Mouse (Mus musculus) hindbrain, embryonic 12.5 days (tissue): Measurements from ENCODE around the gene H2-M10.4. TPM values are rescaled to one million over a fixed set of nuclear protein-coding genes. Genes with fewer than 3 reads are reported as not detected.
"Not testable (repeated sequence)": the region's sequence is repeated elsewhere in the genome, so short reads cannot be mapped to it uniquely, and the experiment has no call there.

Experiments
- ATAC-seq: fragments of 200-750 bp; cut with Nextera tagmentation; 2 replicates; pipeline ENCODE4 v1.8.0; 2017; ENCODE audit warnings: moderate TSS enrichment; ENCODE audit not compliant: low FRiP score
- H3K27ac ChIP-seq: fragments of 300-500 bp; sonication (generic); 2 replicates; pipeline ENCODE4 v1.5.1; 2016; ENCODE audit warnings: mild to moderate bottlenecking
- H3K27me3 ChIP-seq: fragments of 300-500 bp; sonication (generic); 2 replicates; pipeline ENCODE4 v1.6.1; 2016; ENCODE audit warnings: mild to moderate bottlenecking
- H3K36me3 ChIP-seq: fragments of 300-500 bp; sonication (generic); 2 replicates; pipeline ENCODE4 v1.6.1; 2016; ENCODE audit warnings: mild to moderate bottlenecking
- H3K4me1 ChIP-seq: fragments of 300-500 bp; sonication (generic); 2 replicates; pipeline ENCODE4 v1.6.1; 2016
- H3K4me2 ChIP-seq: fragments of 300-500 bp; sonication (generic); replicated peaks from 2 replicates; pipeline ENCODE4 v1.6.1; 2016; ENCODE audit warnings: mild to moderate bottlenecking
- H3K4me3 ChIP-seq: fragments of 300-500 bp; sonication (generic); 2 replicates; pipeline ENCODE4 v1.5.1; 2016; ENCODE audit warnings: mild to moderate bottlenecking
- H3K9ac ChIP-seq: fragments of 300-500 bp; sonication (generic); 2 replicates; pipeline ENCODE4 v1.6.1; 2016; ENCODE audit warnings: mild to moderate bottlenecking, moderate library complexity
- H3K9me3 ChIP-seq: fragments of 300-500 bp; sonication (generic); replicated peaks from 2 replicates; pipeline ENCODE4 v1.6.1; 2016; ENCODE audit warnings: mild to moderate bottlenecking
- WGBS: fragments of 180-500 bp; shearing (Covaris S2); methylation state at CpG from one replicate; pipeline ENCODE4 v1.1.7; 2016; 5-methylcytosine and 5-hydroxymethylcytosine counted together
- polyA plus RNA-seq: library from polyadenylated mRNA; unstranded; fragments of >200 nt; fragmentation: Nextera tagmentation; extraction: Ambion mirVana; gene quantifications from 2 replicates; pipeline ENCODE4 v1.2.1, GENCODE M21; 2016

The H2-M10.4 gene
- polyA plus RNA-seq = not detected in 2 replicates

- Histone ChIP-seq H3K27ac (no peak within 1 kb of the TSS), H3K9me3 (no peaks in the 10 kb centered on the region), H3K4me2 (no peak within 1 kb of the TSS), H3K36me3 (no peaks in the 10 kb centered on the region), H3K4me3 (no peak within 1 kb of the TSS), H3K9ac (no peak within 1 kb of the TSS), H3K4me1 (no peaks in the 10 kb centered on the region), H3K27me3 (no peaks in the 10 kb centered on the region)
- ATAC-seq = no peak
- 91% methylated on average over 7 of the region's 7 CpGs for WGBS
Measured at GRCm38 (mm10) chr17:36462234-36462633, at the start of gene H2-M10.4. TSS of gene H2-M10.4 (minus strand) at chr17:36462334.

- Histone ChIP-seq H3K27me3 (no peaks in the 10 kb centered on the region), H3K9ac (no peak overlapping the region), H3K4me3 (no peak overlapping the region), H3K9me3 (no peaks in the 10 kb centered on the region), H3K4me1 (no peaks in the 10 kb centered on the region), H3K27ac (no peak overlapping the region), H3K4me2 (no peak overlapping the region), H3K36me3 (no peaks in the 10 kb centered on the region)
- no peak for ATAC-seq
Measured at GRCm38 (mm10) chr17:36503910-36504309, 41.8 kb upstream of the H2-M10.4 start.

GRCm38 (mm10) chr17:36500435-36500834, 38.3 kb upstream of the H2-M10.4 start:
- H3K4me3 ChIP-seq = no peak overlapping the region
- H3K4me2 ChIP-seq = no peak overlapping the region
- no peak for ATAC-seq
- H3K27me3 ChIP-seq = no peaks in the 10 kb centered on the region
- WGBS = 60% methylated on average over 1 of the region's 1 CpGs
- no peaks in the 10 kb centered on the region for H3K4me1 ChIP-seq
- no peaks in the 10 kb centered on the region for H3K9me3 ChIP-seq
- no peak overlapping the region for H3K27ac ChIP-seq
- H3K9ac ChIP-seq = no peak overlapping the region
- no peaks in the 10 kb centered on the region for H3K36me3 ChIP-seq

- H3K27ac ChIP-seq, H3K9ac ChIP-seq: not testable (repeated sequence)
- 93% methylated on average over 16 of the region's 16 CpGs for WGBS
Measured at GRCm38 (mm10) chr17:36488181-36488580, 26.0 kb upstream of the H2-M10.4 start.

GRCm38 (mm10) chr17:36486687-36487230, 24.6 kb upstream of the H2-M10.4 start:
- no peaks in the 10 kb centered on the region for H3K36me3 ChIP-seq
- H3K27me3 ChIP-seq = no peaks in the 10 kb centered on the region
- 100% methylated on average over 1 of the region's 1 CpGs for WGBS
- H3K4me2 ChIP-seq = no peak overlapping the region
- H3K9me3 ChIP-seq = no peaks in the 10 kb centered on the region
- H3K4me1 ChIP-seq = no peaks in the 10 kb centered on the region
- ATAC-seq = no peak
- H3K9ac ChIP-seq = no peak overlapping the region
- no peak overlapping the region for H3K27ac ChIP-seq
- H3K4me3 ChIP-seq = no peak overlapping the region

More at GRCm38 (mm10) chr17:36488181-36488580, 26.0 kb upstream of the H2-M10.4 start:
- H3K9me3 ChIP-seq, ATAC-seq, H3K27me3 ChIP-seq, H3K36me3 ChIP-seq, H3K4me2 ChIP-seq, H3K4me3 ChIP-seq, H3K4me1 ChIP-seq: not testable (repeated sequence)

- Histone ChIP-seq H3K4me1 (no peaks in the 10 kb centered on the region), H3K27ac (no peak overlapping the region), H3K27me3 (no peaks in the 10 kb centered on the region), H3K9me3 (no peaks in the 10 kb centered on the region), H3K9ac (no peak overlapping the region), H3K4me2 (no peak overlapping the region), H3K36me3 (no peaks in the 10 kb centered on the region), H3K4me3 (no peak overlapping the region)
- ATAC-seq = no peak
- 78% methylated on average over 3 of the region's 3 CpGs for WGBS
Measured at GRCm38 (mm10) chr17:36483865-36484264, 21.7 kb upstream of the H2-M10.4 start.

GRCm38 (mm10) chr17:36456260-36456659, 5.9 kb downstream of the H2-M10.4 start:
- Histone ChIP-seq H3K9ac (no peak overlapping the region), H3K4me1 (no peaks in the 10 kb centered on the region), H3K4me2 (no peak overlapping the region), H3K9me3 (no peaks in the 10 kb centered on the region), H3K4me3 (no peak overlapping the region), H3K36me3 (no peaks in the 10 kb centered on the region), H3K27me3 (no peaks in the 10 kb centered on the region), H3K27ac (no peak overlapping the region)
- 86% methylated on average over 4 of the region's 4 CpGs for WGBS
- no peak for ATAC-seq

- Histone ChIP-seq H3K9me3 (no peaks in the 10 kb centered on the region), H3K9ac (no peak overlapping the region), H3K27me3 (no peaks in the 10 kb centered on the region), H3K4me1 (no peaks in the 10 kb centered on the region), H3K4me2 (no peak overlapping the region), H3K36me3 (no peaks in the 10 kb centered on the region), H3K27ac (no peak overlapping the region), H3K4me3 (no peak overlapping the region)
- ATAC-seq = no peak
- 82% methylated on average over 2 of the region's 2 CpGs for WGBS
Measured at GRCm38 (mm10) chr17:36431411-36431810, 30.7 kb downstream of the H2-M10.4 start.

- H3K4me2 ChIP-seq = no peak overlapping the region
- no peak for ATAC-seq
- H3K27ac ChIP-seq = no peak overlapping the region
- H3K4me1 ChIP-seq = no peaks in the 10 kb centered on the region
- no peaks in the 10 kb centered on the region; the same call in 1 of the 2 replicates for H3K27me3 ChIP-seq
- H3K9ac ChIP-seq = no peak overlapping the region
- WGBS = 26% methylated on average over 4 of the region's 4 CpGs
- no peak overlapping the region for H3K4me3 ChIP-seq
- H3K36me3 ChIP-seq = no peaks in the 10 kb centered on the region
- no peaks in the 10 kb centered on the region for H3K9me3 ChIP-seq
Measured at GRCm38 (mm10) chr17:36418091-36418754, 43.9 kb downstream of the H2-M10.4 start.

- no peak overlapping the region for H3K27ac ChIP-seq
- WGBS = 61% methylated on average over 2 of the region's 2 CpGs
- H3K4me2 ChIP-seq = no peak overlapping the region
- no peaks in the 10 kb centered on the region for H3K9me3 ChIP-seq
- no peaks in the 10 kb centered on the region for H3K4me1 ChIP-seq
- H3K27me3 ChIP-seq = no peaks in the 10 kb centered on the region; the same call in 1 of the 2 replicates
- H3K36me3 ChIP-seq = no peaks in the 10 kb centered on the region
- no peak overlapping the region for H3K9ac ChIP-seq
- no peak overlapping the region for H3K4me3 ChIP-seq
- no peak for ATAC-seq
Measured at GRCm38 (mm10) chr17:36417416-36417815, 44.7 kb downstream of the H2-M10.4 start.

- 70% methylated on average over 1 of the region's 1 CpGs for WGBS
- no peaks in the 10 kb centered on the region for H3K4me1 ChIP-seq
- no peaks in the 10 kb centered on the region for H3K9me3 ChIP-seq
- H3K9ac ChIP-seq = no peak overlapping the region
- H3K4me3 ChIP-seq = no peak overlapping the region
- H3K36me3 ChIP-seq = no peaks in the 10 kb centered on the region
- H3K27ac ChIP-seq = no peak overlapping the region
- no peak for ATAC-seq
- H3K27me3 ChIP-seq = no peaks in the 10 kb centered on the region; the same call in 1 of the 2 replicates
- H3K4me2 ChIP-seq = no peak overlapping the region
Measured at GRCm38 (mm10) chr17:36415407-36415806, 46.7 kb downstream of the H2-M10.4 start.

- no peak overlapping the region for H3K4me3 ChIP-seq
- no peak overlapping the region for H3K27ac ChIP-seq
- no peak overlapping the region for H3K4me2 ChIP-seq
- no peaks in the 10 kb centered on the region; the same call in 1 of the 2 replicates for H3K27me3 ChIP-seq
- H3K9me3 ChIP-seq = no peaks in the 10 kb centered on the region
- no peaks in the 10 kb centered on the region for H3K36me3 ChIP-seq
- no peak overlapping the region for H3K9ac ChIP-seq
- 85% methylated on average over 1 of the region's 1 CpGs for WGBS
- H3K4me1 ChIP-seq = no peaks in the 10 kb centered on the region
- no peak for ATAC-seq
Measured at GRCm38 (mm10) chr17:36414361-36414760, 47.8 kb downstream of the H2-M10.4 start.
